Mouse (Mus musculus): ENCODE results near the gene Slc4a1.

- TF ChIP-seq CTCF (IDR thresholded peaks at IDR 0.05; ENCODE audit: low read depth) = no peak
- TF ChIP-seq EP300 (IDR thresholded peaks at IDR 0.05; ENCODE audit: low read depth) = no peak
Observed at GRCm38 (mm10) chr11:102409795-102410330, 43.9 kb upstream of the Slc4a1 start.
